Mouse (Mus musculus): Measurements from ENCODE around the gene Fam166b.

Fam166b gene

DNA sequence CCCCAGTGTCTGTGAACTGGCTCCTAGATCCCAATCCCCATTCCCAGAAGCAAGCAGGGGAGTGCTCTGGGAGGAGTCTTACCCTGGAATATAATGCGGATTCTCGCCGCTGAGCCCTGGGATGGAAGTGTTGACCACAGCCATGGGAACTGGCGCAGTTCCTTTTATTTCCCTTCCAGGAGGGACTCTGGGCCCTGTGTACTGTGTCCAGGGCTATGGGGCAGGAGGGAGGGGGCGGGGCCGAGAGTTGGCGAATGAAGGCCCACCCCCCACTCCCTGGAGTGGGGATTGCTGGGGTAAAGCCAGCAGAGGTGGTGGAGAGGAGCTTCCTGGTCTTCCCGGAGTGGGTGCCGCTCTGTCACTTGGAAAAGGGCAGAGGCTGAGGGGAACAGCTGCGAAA, at the start of gene Fam166b:
Gene Fam166b, minus strand, starts transcription at position 189 of the 400 bp plus-strand sequence.
- DNase-seq (ENCODE audit: low spot score) = no peak

DNA sequence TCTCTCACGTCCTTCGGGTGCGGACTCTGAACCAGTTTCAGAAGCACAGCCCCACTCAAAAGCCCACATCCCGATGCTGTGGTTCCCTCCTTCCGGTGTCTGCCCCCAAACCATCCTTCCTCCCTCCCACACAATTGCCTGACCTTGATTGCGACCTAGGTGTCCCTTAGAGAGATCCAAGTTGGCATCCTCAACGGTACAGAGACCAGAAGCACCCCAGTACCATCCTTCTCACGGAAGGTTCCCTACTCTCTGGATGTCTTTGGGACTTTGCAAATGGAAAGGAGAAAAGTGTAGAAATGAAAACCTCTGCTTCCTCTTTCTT, 49.6 kb upstream of the Fam166b start:
- DNase-seq (ENCODE audit: low spot score) = no peak

DNA sequence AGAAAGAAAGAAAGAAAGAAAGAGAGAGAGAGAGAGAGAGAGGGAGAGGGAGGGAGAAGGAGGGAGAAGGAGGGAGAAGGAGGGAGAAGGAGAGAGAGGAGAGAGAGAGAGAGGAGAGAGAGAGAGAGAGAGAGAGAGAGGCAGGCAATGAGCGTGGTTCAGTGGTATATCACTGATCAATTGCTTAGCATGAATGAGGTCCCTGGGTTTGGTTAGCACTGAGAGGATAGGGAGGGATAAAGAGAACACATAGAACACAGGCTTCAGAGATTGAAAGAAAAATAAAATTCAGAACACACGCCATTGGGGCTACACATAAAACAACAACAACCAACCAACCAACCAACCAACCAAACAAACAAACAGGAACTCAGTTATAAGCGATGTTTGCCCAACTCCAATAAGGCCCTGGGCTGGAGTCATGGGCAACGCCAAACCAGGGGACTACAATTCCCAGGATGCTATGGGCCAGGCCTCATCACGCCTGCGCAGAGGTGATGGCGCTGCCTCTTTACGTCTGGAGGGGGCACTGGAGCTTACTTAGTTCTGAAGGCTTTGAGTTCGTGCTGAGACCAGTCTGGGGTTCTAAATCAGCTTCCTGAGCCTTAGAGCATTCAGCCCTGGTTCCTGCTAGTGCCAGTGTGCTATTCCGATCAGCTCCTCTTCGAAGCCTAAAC, 49.1 kb upstream of the Fam166b start:
- peak; percentile 74 for DNase-seq (ENCODE audit: low spot score)

DNA sequence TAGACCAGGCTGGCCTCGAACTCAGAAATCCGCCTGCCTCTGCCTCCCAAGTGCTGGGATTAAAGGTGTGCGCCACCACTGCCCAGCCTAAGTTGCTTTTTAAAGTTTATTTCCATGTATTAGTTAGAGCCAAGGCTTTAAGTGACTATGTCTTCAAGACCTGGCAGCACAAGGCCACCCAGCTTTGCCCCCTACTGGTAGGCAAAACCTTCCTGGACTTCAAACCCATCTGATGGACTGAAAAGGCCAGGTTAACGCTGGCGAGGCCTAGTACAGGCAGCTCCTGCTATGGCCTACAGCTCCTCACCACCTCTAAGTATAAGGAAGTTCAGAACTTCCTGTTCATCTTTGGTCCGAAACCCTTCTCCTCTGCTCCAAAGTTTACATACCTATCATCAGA, 47.7 kb upstream of the Fam166b start:
- DNase-seq (ENCODE audit: low spot score) = no peak

DNA sequence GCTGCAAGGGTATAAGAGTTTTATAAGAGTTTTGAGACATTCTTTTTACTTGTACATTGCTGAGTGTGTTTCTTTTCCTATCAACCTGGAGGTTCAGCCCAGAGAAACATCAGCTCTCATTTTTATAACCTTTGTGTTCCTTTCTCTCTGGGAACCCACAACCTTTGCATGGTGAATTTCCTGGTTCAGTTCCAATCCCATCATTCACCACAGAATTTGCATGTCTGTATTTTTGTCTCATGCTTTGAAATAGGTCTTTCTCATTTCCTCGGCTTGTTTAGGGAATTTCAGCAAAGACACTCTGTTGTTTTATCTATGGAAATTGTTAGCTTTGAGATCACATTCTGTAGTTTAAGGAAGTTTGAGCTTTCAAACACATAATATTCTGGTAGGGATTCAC, 44.7 kb upstream of the Fam166b start:
- no peak for DNase-seq (ENCODE audit: low spot score)

DNA sequence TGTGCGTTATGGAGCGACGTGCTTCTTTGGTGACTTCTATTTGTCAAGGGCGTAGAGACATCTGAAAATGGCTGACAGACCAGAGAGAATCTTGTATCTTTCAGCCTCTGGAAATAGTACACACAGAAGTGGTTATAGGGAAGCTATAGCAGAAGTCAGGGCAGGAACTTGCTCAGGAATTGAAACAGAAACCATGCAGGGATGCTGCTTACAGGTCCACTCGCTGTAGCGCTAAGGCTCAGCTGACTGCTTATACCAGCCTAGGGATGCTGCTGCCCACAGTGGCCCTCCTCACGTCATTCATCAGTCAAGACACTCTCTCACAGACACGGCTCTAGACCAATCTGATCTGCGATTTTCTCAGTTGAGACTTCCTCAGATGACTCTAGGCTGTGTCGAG, 41.4 kb upstream of the Fam166b start:
- DNase-seq (ENCODE audit: low spot score) = no peak

DNA sequence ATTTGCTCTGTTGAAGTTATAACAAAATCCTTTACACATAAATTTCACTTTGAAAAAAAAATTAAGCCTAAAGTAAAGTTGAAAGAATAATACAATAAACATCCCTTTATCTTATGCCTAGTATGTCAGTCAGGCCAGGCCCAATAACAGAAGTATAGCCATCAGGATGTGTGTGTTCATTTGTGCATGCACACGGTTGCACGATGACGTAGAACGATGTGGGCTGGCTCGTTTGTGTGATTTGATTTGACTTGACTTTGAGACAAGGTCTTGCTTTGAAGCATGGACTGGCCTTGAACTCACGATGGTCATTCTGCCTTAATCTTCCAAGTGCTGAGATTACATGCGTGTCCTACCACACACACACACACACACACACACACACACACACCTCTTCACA, 37.9 kb upstream of the Fam166b start:
- DNase-seq (ENCODE audit: low spot score) = no peak

DNA sequence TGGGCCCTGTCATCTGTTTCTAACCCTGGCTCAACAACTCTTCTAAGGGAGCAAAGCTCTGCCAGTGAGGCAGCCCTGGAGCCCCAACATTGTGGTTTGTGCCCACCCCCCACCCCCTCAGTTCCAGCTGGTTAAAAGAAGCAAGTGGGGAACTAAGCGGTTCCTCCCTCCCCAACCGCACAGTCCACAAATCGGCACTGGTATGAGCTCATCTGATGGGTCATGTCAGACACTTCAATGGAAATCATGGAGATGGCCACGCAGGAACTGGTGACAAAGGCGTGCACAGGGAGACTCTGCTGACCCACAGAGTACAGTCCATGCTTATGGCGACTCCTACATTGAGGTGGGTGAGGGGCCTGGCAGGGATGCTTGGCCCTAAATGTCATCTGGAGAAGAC, 37.0 kb upstream of the Fam166b start:
- DNase-seq (ENCODE audit: low spot score) = no peak

DNA sequence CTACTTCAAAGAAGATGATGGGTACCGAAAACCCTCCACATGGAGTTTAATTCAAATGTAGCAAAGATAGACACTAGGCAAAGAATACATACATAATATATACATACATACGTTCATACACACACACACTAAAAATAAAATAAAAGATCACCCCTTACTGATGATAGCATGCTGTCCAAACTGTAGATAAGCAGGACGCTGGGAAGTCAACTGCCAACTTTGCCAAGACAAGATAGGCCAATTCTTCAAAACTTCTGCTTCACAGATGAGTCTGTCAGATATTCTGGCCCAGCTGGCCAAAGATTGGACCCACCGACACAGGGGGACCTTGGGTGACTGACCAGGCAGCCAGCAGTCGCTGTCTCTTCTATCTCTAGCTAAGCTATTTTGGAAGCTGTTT, 34.2 kb upstream of the Fam166b start:
- no peak for DNase-seq (ENCODE audit: low spot score)

DNA sequence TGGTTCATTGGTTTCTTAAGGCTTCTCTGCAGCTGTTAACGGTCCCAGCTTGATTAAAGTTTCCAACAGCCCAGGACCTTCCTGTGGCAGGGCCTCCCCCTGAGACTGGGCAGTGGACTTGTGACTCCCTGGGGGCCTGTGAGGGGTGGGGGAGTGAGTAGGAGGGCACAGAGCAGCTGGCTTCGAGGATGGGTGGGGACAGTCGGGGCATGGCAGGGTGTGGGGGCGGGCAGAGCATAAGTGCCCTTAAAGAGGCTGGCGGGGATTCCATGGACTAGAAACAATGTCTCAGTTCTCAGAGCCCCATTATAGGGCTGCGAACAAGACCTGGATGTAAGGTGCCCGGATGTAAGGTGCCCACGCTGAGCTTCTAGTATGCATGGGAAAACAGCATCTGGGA, 28.2 kb upstream of the Fam166b start:
- no peak for DNase-seq (ENCODE audit: low spot score)

DNA sequence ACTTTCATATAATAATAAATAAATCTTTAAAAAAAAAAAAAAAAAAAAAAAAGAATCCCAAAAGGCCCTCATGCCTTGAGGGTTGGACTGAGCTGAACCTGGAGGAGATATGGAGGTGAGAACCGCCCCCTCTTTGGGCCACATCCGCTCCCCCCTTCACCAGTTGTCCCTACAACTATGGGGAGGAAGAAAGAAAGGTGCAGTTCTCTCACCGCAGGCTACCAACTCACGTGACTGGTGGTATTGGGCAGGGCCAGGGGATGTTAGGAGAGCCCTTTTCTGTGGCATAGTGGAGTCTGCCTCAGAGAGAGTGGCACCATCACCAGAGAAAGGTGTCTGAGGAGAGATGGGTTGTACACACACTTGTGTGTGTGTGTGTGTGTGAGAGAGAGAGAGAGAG, 27.5 kb upstream of the Fam166b start:
- no peak for DNase-seq (ENCODE audit: low spot score)

DNA sequence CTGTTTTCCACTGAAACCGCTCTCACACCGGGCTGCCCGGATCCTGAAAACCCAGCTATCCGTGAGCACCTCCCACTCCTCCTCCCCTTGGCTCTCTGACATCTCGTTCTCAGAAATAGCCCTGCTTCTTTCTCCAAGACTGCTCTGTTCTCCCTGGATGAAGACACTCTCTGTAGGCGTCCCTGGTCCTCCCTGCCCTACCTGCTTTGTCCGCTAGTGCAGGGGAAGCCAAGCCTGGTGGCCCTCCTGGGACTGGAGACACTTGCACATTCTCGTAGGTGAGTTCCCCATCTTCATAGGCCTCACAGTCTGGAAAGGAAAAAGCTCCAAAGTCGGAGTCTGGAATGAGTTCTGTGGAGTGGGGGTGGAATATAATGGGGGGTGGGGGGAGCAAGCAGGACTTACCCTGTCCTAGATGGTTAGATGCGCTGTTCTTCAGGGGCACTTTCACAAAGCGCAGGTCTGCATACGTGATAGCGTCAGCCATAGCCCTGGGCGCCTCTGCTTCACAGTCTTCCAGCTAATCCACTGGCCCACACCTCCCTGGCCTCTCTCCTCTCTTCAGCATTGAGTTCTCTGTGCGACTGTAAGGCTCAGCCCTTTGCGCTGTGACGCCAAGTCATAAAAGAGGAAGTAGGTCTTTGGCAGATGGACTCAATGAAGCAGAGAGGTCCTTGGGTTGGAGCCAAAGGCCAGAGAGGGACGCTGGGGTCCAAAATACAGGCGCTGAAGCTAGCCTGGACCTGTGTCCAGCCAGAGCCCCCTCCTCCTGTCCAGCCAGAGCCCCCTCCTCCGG, 25.3 kb upstream of the Fam166b start, which contains the start of gene Cd72:
Gene Cd72, minus strand, starts transcription at position 588 of the 796 bp plus-strand sequence.
- DNase-seq (ENCODE audit: low spot score) = no peak

DNA sequence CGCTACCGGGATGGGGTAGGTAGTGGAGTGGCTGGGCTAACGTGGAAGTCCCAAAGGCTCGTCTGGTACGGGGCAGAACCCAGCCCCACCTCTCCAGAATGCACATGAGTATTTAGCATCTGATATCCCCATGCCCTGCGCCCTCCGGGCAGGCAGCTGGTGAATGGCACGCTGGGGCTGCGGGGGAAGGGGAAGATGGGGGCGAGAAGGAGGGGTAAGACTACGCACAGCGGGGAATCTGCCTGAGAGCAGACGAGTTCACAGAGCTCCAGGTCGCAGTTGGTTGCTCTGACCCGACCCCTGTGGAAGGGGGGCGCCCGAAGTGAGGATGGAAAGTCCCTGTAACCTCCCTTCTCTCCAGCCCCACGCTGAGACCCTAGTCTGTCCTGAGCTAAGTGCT, 24.5 kb upstream of the Fam166b start:
- no peak for DNase-seq (ENCODE audit: low spot score)

DNA sequence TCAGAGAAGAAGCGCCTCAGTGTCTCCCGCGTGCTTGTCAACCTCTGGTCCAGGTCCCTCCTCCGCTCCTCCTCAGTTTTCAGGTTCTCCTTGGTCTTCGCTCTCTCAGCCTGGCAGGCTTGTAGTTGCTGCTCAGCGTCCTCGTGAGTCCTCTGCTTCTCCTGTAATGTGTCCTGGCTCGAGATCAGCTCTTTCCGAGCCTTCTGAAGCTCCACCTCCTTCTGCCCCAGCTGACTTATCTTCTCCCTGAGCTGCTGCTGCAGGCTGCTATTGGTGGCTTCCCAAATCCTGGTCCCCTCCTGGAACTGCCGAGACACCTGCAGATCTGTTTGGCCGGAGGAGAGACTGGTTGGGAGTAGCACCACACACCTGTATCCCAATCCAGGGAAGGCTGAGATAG, 23.4 kb upstream of the Fam166b start:
- DNase-seq (ENCODE audit: low spot score) = no peak

DNA sequence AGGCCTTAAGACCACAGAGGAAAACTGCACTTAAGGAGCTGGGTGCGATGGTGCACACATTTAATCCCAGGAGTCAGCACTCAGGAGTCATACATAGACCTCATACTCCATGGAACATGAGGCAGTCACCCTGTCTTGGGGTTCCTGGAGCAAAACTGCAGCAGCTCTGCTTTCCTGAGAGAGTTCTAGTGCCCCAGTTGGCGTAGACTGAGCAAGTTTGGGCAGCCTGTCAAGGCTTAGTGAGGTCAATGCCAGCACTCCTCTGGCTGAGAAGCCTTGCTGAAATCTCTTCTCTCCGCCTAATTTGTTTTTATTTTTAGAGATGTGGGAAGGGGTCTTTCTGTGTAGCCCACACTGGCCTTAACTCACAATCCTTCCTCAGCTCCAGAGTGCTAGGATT, 19.6 kb upstream of the Fam166b start:
- DNase-seq (ENCODE audit: low spot score) = no peak

DNA sequence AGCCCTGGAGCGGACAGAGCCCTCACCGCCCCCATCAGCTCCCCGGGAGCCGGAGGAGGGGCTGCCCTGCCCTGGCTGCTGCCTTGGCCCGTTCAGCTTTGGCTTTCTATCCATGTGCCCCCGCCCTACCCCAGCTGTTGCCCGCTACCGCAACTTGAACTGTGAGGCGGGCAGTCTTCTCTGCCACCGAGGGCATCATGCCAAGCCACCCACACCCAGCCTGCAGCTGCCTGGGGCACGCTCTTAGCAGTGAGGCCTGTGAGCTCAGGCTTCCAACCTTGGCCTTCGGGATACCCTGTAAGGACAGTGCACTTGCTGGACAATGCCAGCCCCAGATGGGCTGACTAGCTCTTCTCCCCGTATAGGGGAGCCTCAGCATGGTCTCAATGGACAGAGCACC, 18.3 kb upstream of the Fam166b start:
- DNase-seq (ENCODE audit: low spot score) = no peak

DNA sequence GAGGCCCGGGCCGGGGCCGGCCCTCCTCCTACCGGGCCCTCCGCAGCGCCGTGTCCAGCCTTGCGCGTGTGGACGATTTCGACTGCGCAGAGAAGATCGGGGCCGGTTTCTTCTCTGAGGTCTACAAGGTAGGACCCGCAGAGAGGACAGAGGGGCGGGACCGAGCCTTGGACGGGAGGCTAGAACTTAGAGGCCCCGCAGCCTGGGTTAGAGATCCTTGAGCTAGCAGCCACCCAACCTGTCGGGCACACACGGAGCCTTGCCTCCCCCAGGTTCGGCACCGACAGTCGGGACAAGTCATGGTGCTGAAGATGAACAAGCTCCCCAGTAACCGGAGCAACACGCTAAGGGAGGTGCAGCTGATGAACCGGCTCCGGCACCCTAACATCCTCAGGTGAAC, 14.6 kb upstream of the Fam166b start:
- no peak for DNase-seq (ENCODE audit: low spot score)

DNA sequence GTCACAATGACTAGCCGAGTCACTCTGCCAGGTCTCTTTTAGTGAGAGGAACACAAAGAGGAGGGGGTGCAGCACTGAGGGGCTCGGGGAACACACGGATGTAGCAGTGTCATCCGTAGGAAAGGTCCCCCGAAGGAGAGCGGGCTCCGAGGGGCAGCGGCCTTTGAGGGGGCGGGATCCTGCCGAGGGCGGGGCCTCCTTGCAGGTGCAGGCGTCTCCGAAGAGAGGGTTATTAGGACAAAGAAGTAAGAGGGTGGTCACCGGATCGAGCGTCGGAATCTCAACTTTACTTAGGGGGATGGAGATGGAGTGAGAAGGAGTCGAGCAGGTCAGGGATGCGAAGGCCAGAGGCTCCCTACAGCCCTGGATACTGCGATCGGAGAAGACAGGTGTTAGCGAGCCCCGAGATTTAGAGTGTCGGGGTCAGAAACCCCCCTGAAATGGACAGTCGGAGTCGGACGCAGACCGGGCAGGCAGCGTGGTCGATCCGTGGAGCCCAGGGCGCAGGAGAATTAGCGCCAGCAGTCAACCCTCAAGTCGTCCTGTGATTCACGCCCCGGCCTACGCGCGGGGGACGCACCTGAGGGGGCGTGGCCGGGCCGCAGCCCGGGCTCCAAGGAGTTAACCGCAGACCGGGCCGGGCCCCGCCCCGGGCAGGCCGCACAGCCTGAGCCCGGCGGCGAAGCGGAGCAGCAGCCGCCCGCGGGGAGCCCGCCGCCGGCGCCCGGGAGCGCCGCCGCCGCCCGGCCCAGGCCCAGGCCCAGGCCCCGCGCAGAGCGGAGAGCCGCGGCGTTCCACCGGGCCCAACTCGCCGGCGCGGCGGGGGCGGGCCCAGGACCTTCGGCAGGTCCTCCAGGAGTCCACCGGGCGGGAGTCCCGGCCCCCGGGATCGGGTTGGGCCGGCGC, 13.8 kb upstream of the Fam166b start:
- DNase-seq (ENCODE audit: low spot score) = peak; percentile 59

DNA sequence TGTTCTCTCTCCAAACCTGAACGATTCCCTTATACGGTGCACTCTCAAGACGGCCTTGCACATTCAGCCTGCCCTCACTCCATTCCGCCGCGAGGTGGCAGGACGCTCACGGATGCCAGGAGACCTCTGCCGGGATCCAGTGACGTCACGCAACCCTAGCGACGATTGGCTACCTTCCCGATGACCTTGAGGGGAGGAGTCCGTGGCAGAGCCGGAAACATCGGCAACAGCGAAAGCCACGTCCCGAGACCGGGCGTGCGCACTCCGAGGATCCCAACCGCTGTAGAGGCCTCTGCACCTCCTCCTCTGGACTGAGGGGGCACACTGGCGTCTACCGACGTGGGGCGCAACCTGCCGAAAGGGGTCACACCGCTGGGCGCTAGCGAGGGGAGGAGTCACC, 13.1 kb upstream of the Fam166b start:
- peak; percentile 100 for DNase-seq (ENCODE audit: low spot score)

DNA sequence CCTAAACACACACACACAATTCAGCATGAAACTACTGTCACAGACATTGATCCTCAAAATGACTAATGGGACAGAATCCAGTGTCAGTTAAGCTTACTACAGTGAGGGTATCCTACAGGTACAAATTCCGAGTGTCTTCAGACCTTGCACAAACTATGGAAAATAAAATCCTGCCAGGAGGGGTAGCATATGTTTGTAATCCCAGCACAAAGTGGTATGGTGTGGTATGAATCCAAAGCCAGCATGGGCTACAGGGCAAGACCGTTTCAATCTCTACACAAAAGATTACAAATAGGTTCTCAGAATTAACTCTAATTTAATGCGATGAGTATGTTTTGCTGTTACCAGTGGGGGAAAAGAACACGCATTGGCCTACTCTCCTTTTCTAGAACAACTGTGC, 12.7 kb upstream of the Fam166b start, which contains the start of gene Tesk1:
Gene Tesk1, plus strand, starts transcription at position 301 of the 400 bp plus-strand sequence.
- no peak for DNase-seq (ENCODE audit: low spot score)

DNA sequence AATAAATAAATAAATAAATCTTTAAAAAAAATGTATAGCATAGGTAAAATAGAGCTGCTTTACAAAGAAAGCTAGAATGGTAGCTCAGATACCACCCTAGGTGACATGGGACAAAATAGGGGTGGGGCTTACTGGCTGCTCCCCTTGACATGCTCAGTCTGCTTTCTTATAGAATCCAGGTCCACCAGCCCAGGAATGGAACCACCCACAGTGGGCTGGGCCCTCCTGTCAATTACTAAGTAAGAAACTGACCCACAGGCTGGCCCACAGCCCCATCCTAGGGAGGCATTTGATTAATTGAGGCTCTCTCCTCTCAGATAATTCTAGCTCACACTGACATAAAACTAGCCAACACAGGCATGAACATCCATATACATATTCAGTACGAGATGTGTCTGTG, 3.9 kb upstream of the Fam166b start:
- DNase-seq (ENCODE audit: low spot score) = no peak

DNA sequence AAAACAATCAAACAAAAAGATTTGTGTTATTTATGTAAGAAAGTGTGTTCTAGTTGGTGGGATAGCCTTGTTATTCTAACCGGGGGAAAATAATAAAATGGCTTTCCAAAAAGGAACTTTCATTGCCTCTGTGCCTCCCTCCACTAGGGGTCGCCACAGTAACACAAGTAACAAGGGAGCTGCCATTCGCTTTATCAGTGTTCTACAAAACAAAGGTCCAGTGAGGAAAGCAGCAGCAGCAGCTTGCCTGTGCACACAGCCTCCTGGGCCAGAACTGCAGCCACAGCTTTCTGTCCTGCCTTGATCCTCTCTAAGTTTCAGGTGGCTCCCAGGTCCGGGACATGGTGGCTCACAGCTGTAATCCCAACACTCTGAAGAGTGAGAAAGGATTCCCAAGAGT, 2.8 kb upstream of the Fam166b start:
- DNase-seq (ENCODE audit: low spot score) = peak; percentile 74
